In the genomic region with DNA sequence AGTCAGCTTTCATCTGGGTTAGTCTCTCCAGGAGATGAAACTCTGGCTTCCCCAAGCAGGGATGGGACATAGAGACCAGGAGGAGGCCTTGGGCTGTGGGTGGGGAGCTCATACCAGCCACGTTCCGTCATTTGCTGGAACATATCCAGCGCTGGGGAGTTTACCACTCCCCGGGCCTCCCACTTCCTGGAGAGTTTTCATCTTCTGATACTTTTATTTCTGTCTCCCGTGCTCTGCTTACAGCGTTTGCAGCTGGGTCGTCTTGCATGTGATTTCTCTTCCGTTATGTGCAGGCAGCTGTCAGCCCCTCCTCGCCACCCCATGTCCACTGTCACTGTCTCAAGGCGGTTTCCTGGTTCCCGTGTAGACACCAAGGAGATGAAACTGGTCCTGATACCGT, we compare ENCODE assay signal across 9 mouse cellular contexts.
DNase-seq lines count a peak whose midpoint lies in the region; ATAC-seq and TF ChIP-seq lines count a peak whose summit lies in the region.
"Had no signal": no experiment of that assay in that cellular context is flagged by ENCODE, and none has a peak within 500 bp of the region (broad histone marks: within the 10 kb centered on the region; RNA-seq: fewer than 3 reads in every experiment).

No protein-coding gene starts in this region.

- H3K4me2 ChIP-seq in heart, postnatal 0 days (ENCODE audit: low read depth, low read length): peak overlapping the region; percentile 44
- H3K4me2 ChIP-seq in limb, embryonic 13.5 days (replicated peaks): no peak overlapping the region
- H3K4me2 ChIP-seq: neural tube, embryonic 12.5 days had no signal

- peak; percentile 99 for DNase-seq in heart, adult 11 months
- no peak for DNase-seq in heart, embryonic 10.5 days (ENCODE audit: low spot score)
- DNase-seq in adrenal gland, postnatal 4 days (ENCODE audit: low spot score in 2 of 2): peak; percentile 28 to 46
- DNase-seq in heart, postnatal 0 days (ENCODE audit: low spot score): peak; percentile 84
- no peak for DNase-seq in cerebellum, adult 9-11 months
- DNase-seq in cerebellum, adult 9-10 months: no peak

- no peaks in the 10 kb centered on the region for H3K9me3 ChIP-seq in heart, embryonic 10.5 days
- H3K9me3 ChIP-seq in heart, postnatal 0 days (replicated peaks; ENCODE audit: control insufficient read depth, low read length): no peaks in the 10 kb centered on the region
- 0 out of 2 replicates have a peak, but pooled peaks cover 1% of the 10 kb centered on the region for H3K9me3 ChIP-seq in limb, embryonic 13.5 days
- H3K9me3 ChIP-seq: neural tube, embryonic 12.5 days had no signal

- H3K27me3 ChIP-seq in heart, embryonic 10.5 days (ENCODE audit: insufficient read depth, poor library complexity, severe bottlenecking): no peaks in the 10 kb centered on the region
- H3K27me3 ChIP-seq in heart, postnatal 0 days (ENCODE audit: control insufficient read depth, insufficient read depth, low read length): no peaks in the 10 kb centered on the region
- H3K27me3 ChIP-seq in limb, embryonic 13.5 days: no peaks in the 10 kb centered on the region
- H3K27me3 ChIP-seq in small intestine, adult 2 months (ENCODE audit: control insufficient read depth, insufficient read depth, low read length): no peaks in the 10 kb centered on the region
- H3K27me3 ChIP-seq: neural tube, embryonic 12.5 days had no signal

- TF ChIP-seq CTCF in heart, postnatal 0 days (IDR thresholded peaks at IDR 0.05; ENCODE audit: low read depth): no peak
- no peak for TF ChIP-seq CTCF in small intestine, adult 2 months (IDR thresholded peaks at IDR 0.05; ENCODE audit: extremely low read depth, insufficient read length, insufficient replicate concordance, low read depth, low read length)

- TF ChIP-seq EP300 in heart, postnatal 0 days (IDR thresholded peaks at IDR 0.05; ENCODE audit: low read depth): no peak

- H3K4me1 ChIP-seq in heart, embryonic 10.5 days: peaks cover 26% of the 10 kb centered on the region
- peaks cover 19% of the 10 kb centered on the region; the same call in 1 of the 2 replicates for H3K4me1 ChIP-seq in heart, postnatal 0 days (ENCODE audit: control insufficient read depth, insufficient read depth)
- peaks cover 17% of the 10 kb centered on the region for H3K4me1 ChIP-seq in limb, embryonic 13.5 days
- H3K4me1 ChIP-seq in small intestine, adult 2 months (ENCODE audit: control insufficient read depth, insufficient read depth, insufficient read length, low read length): no peaks in the 10 kb centered on the region

- 68% methylated on average over 12 of the region's 12 CpGs for WGBS in heart, embryonic 10.5 days
- 5% methylated on average over 12 of the region's 12 CpGs for WGBS in heart, postnatal 0 days
- WGBS in limb, embryonic 13.5 days: 59% methylated on average over 12 of the region's 12 CpGs
- 21% methylated on average over 12 of the region's 12 CpGs for WGBS in small intestine, adult 2 months

- no peak overlapping the region for H3K4me3 ChIP-seq in heart, embryonic 10.5 days
- no peak overlapping the region for H3K4me3 ChIP-seq in heart, postnatal 0 days (ENCODE audit: low read depth, low read length)
- no peak overlapping the region for H3K4me3 ChIP-seq in limb, embryonic 13.5 days
- peak overlapping the region; percentile 23; the same call in 1 of the 2 replicates for H3K4me3 ChIP-seq in small intestine, adult 2 months (ENCODE audit: low read depth, low read length)
- H3K4me3 ChIP-seq: neural tube, embryonic 12.5 days had no signal

- no peak overlapping the region for H3K27ac ChIP-seq in heart, embryonic 10.5 days
- peak overlapping the region; percentile 68 for H3K27ac ChIP-seq in heart, postnatal 0 days (ENCODE audit: low read depth)
- H3K27ac ChIP-seq in limb, embryonic 13.5 days: peak overlapping the region; percentile 58; the same call in 1 of the 2 replicates
- H3K27ac ChIP-seq in small intestine, adult 2 months (ENCODE audit: insufficient read depth, low read depth, low read length): peak overlapping the region; percentile 43
- H3K27ac ChIP-seq: neural tube, embryonic 12.5 days had no signal

- ATAC-seq in heart, postnatal 0 days (ENCODE audit: insufficient read depth, low read depth): peak; percentile 75
- peak; percentile 66 for ATAC-seq in limb, embryonic 13.5 days (ENCODE audit: low FRiP score, low read depth)

- 0 out of 2 replicates have a peak overlapping the region, but pooled peaks have one; percentile 23 for H3K9ac ChIP-seq in heart, postnatal 0 days (replicated peaks; ENCODE audit: low read depth, low read length)
- H3K9ac ChIP-seq in limb, embryonic 13.5 days: peak overlapping the region; percentile 31; the same call in 1 of the 2 replicates
- H3K9ac ChIP-seq: neural tube, embryonic 12.5 days had no signal

- H3K36me3 ChIP-seq in heart, embryonic 10.5 days: peaks cover 70% of the 10 kb centered on the region
- peaks cover 58% of the 10 kb centered on the region for H3K36me3 ChIP-seq in heart, postnatal 0 days (replicated peaks; ENCODE audit: control insufficient read depth, insufficient read depth, low read length)
- H3K36me3 ChIP-seq in limb, embryonic 13.5 days: peaks cover 62% of the 10 kb centered on the region
- no peaks in the 10 kb centered on the region for H3K36me3 ChIP-seq in small intestine, adult 2 months (ENCODE audit: control insufficient read depth, insufficient read depth, low read length)

- TF ChIP-seq POLR2A in small intestine, adult 2 months (IDR thresholded peaks at IDR 0.05; ENCODE audit: low read depth, low read length): no peak

Comparison
In these comparisons a context has a peak if more than half of its experiments do, and no peak if none do; other contexts are left out.
1. DNase-seq: peak in heart, adult 11 months (single experiment), adrenal gland, postnatal 4 days (2 of 2) and heart, postnatal 0 days (single experiment); none in heart, embryonic 10.5 days (single experiment), cerebellum, adult 9-11 months (single experiment) and cerebellum, adult 9-10 months (single experiment).